Mouse (Mus musculus): ENCODE results near the gene Catsper4.

GRCm38 (mm10) chr4:134253722-134254324 is 26.6 kb upstream of the Catsper4 start, which contains the start of gene Grrp1:
- no peak for TF ChIP-seq CTCF (IDR thresholded peaks at IDR 0.05; ENCODE audit: low read depth)
- no peak for TF ChIP-seq EP300 (IDR thresholded peaks at IDR 0.05; ENCODE audit: low read depth)
